Mouse (Mus musculus) midbrain, embryonic 12.5 days (tissue): ENCODE measurements around the gene Cbx6. TPM values are rescaled to one million over a fixed set of nuclear protein-coding genes. Genes with fewer than 3 reads are reported as not detected.

Experiments
- ATAC-seq: fragments of 200-750 bp; cut with Nextera tagmentation; 2 replicates; pipeline ENCODE4 v1.8.0; 2017; ENCODE audit warnings: low read depth, moderate TSS enrichment, moderate library complexity; ENCODE audit not compliant: low FRiP score
- H3K27ac ChIP-seq: fragments of 300-500 bp; sonication (generic); replicated peaks from 2 replicates; pipeline ENCODE4 v1.5.1; 2016; ENCODE audit warnings: mild to moderate bottlenecking
- H3K27me3 ChIP-seq: fragments of 300-500 bp; sonication (generic); 2 replicates; pipeline ENCODE4 v1.6.1; 2016; ENCODE audit warnings: mild to moderate bottlenecking
- H3K36me3 ChIP-seq: fragments of 300-500 bp; sonication (generic); 2 replicates; pipeline ENCODE4 v1.6.1; 2016
- H3K4me1 ChIP-seq: fragments of 300-500 bp; sonication (generic); 2 replicates; pipeline ENCODE4 v1.6.1; 2016
- H3K4me2 ChIP-seq: fragments of 300-500 bp; sonication (generic); replicated peaks from 2 replicates; pipeline ENCODE4 v1.6.1; 2016; ENCODE audit warnings: mild to moderate bottlenecking, moderate library complexity
- H3K4me3 ChIP-seq: fragments of 300-500 bp; sonication (generic); 2 replicates; pipeline ENCODE4 v1.5.1; 2016; ENCODE audit warnings: mild to moderate bottlenecking
- H3K9ac ChIP-seq: fragments of 300-500 bp; sonication (generic); replicated peaks from 2 replicates; pipeline ENCODE4 v1.6.1; 2016; ENCODE audit warnings: mild to moderate bottlenecking, moderate library complexity
- H3K9me3 ChIP-seq: fragments of 300-500 bp; sonication (generic); 2 replicates; pipeline ENCODE4 v1.6.1; 2016; ENCODE audit warnings: mild to moderate bottlenecking
- WGBS: fragments of 180-500 bp; shearing (Covaris S2); methylation state at CpG from one replicate; pipeline ENCODE4 v1.1.7; 2016; 5-methylcytosine and 5-hydroxymethylcytosine counted together
- polyA plus RNA-seq: library from polyadenylated mRNA; unstranded; fragments of >200 nt; fragmentation: Nextera tagmentation; extraction: Ambion mirVana; gene quantifications from 2 replicates; pipeline ENCODE4 v1.2.1, GENCODE M21; 2016

The Cbx6 gene
- polyA plus RNA-seq, 1 experiment from 2014 or later: 45.7 TPM

DNA sequence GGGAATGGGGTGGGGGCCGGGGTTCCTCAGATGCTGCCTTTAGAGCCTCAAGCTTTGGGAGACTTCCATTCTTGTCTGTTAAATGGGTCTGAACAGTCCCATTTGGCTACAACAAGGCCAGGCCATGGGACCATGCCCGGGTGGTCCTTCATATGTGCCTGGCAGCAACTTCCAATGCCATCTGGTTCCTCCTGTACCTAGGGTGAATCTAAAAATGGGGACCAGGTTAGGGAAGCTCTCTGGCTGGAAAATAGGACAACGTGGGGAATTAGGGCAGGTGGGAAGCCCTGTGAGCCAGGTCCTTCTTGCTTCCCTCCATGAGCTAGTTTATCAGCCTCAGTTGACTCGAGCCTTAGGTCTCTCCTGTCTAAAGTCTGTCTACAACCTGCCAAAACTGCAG is 23.5 kb downstream of the Cbx6 start:
- no peak overlapping the region for H3K9ac ChIP-seq
- 70% methylated on average over 4 of the region's 4 CpGs for WGBS
- no peaks in the 10 kb centered on the region for H3K9me3 ChIP-seq
- no peak overlapping the region for H3K27ac ChIP-seq
- ATAC-seq: no peak
- H3K4me2 ChIP-seq: no peak overlapping the region
- no peaks in the 10 kb centered on the region for H3K36me3 ChIP-seq
- H3K27me3 ChIP-seq: peaks cover 65% of the 10 kb centered on the region
- no peak overlapping the region for H3K4me3 ChIP-seq
- H3K4me1 ChIP-seq: peaks cover 11% of the 10 kb centered on the region; the same call in 1 of the 2 replicates

DNA sequence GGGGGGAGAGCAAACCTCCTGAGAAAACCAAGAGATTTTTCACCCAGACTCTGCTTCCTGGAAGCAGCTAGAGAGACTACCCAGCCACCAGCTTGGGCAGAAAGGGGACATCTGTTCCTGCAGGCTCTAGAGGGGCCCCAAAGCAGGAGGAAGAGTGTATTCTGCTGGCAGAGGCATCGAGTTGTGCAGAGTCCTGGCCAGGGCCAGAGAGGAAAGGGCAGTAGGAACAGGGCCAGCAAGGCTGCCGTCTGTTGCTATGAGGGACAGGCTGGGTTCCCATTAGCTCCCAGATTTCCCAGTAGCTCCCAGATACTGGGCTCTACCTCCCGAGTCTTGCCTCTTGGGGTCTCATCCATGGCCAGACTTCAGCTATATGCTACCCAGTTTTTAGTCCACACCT is 24.4 kb downstream of the Cbx6 start:
- no peaks in the 10 kb centered on the region for H3K36me3 ChIP-seq
- H3K9me3 ChIP-seq: no peaks in the 10 kb centered on the region
- H3K9ac ChIP-seq: no peak overlapping the region
- H3K4me3 ChIP-seq: no peak overlapping the region
- 57% methylated on average over 3 of the region's 3 CpGs for WGBS
- H3K4me1 ChIP-seq: peaks cover 3% of the 10 kb centered on the region; the same call in 1 of the 2 replicates
- no peak overlapping the region for H3K27ac ChIP-seq
- H3K4me2 ChIP-seq: no peak overlapping the region
- H3K27me3 ChIP-seq: peaks cover 74% of the 10 kb centered on the region
- no peak for ATAC-seq

DNA sequence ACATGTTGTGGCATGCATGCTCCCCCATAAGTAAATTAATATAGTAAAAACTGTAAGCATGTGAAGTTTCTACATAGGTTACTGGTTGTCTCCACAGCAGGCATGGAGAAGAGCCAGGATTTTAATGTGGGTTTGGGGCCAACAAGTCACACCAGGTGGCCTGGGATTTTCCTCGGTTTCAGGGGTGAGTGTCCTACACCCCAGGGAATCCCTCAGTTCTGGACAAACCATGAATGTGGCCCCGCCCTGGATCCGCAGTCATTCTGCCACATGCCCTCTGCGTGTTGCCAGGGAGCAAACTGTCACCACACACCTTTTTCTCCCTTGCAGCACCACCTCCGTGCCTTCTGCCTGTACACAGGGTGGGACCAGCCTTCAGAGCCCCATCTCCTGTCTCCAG is 25.8 kb downstream of the Cbx6 start:
- H3K27me3 ChIP-seq: peaks cover 79% of the 10 kb centered on the region

DNA sequence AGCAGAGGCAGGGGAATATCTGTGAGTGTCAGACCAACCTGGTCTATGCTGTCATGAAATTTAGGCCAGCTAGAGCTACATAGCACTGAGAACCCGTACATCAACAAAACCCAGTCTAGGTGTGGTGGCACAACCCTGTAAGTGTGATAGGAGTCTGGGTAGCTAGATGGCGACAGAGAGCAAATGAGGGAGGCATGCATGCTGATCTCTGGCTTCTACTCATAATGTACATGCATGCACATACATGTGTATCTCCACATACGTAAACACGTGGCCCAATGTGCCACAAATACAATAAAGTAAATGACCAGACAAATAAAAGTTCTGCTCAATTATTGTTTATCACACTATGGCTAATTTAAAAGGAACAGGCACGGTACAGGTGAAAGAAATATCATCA is 26.4 kb downstream of the Cbx6 start:
- Histone ChIP-seq H3K36me3 (no peaks in the 10 kb centered on the region), H3K27me3 (peaks cover 84% of the 10 kb centered on the region), H3K4me1 (peaks cover 15% of the 10 kb centered on the region), H3K27ac (no peak overlapping the region), H3K9ac (no peak overlapping the region), H3K4me3 (no peak overlapping the region), H3K4me2 (no peak overlapping the region), H3K9me3 (no peaks in the 10 kb centered on the region)
- WGBS: 32% methylated on average over 5 of the region's 5 CpGs
- no peak for ATAC-seq

More for the DNA sequence above, 25.8 kb downstream of the Cbx6 start:
- Histone ChIP-seq H3K36me3 (no peaks in the 10 kb centered on the region), H3K9ac (no peak overlapping the region), H3K9me3 (no peaks in the 10 kb centered on the region), H3K4me1 (peaks cover 10% of the 10 kb centered on the region), H3K4me3 (no peak overlapping the region), H3K27ac (no peak overlapping the region), H3K4me2 (no peak overlapping the region)
- WGBS: 59% methylated on average over 5 of the region's 5 CpGs
- no peak for ATAC-seq

DNA sequence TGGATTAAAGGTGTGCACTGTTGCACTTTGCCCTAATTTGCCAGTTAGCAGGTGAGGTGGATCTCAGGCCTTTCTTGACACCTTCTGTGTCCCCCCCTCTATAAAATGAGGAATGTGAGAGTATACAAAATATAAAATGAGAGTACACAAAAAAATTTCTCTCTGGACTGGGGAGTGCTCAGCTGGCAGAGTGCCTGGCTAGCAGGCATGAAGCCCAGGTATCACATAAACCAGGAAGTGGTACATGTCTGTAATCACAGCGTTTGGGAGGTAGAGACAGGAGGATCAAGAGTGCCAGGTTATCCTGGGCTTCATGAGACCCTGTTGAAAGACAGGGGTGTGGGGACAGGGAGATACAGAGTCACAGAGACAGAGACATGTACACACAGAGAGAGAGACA is 27.4 kb downstream of the Cbx6 start:
- no peaks in the 10 kb centered on the region for H3K9me3 ChIP-seq
- H3K9ac ChIP-seq: no peak overlapping the region
- H3K4me1 ChIP-seq: peaks cover 15% of the 10 kb centered on the region
- ATAC-seq: no peak
- no peak overlapping the region for H3K4me3 ChIP-seq
- H3K4me2 ChIP-seq: no peak overlapping the region
- no peaks in the 10 kb centered on the region for H3K36me3 ChIP-seq
- no peak overlapping the region for H3K27ac ChIP-seq
- WGBS: 59% methylated on average over 1 of the region's 1 CpGs
- peaks cover 91% of the 10 kb centered on the region for H3K27me3 ChIP-seq

DNA sequence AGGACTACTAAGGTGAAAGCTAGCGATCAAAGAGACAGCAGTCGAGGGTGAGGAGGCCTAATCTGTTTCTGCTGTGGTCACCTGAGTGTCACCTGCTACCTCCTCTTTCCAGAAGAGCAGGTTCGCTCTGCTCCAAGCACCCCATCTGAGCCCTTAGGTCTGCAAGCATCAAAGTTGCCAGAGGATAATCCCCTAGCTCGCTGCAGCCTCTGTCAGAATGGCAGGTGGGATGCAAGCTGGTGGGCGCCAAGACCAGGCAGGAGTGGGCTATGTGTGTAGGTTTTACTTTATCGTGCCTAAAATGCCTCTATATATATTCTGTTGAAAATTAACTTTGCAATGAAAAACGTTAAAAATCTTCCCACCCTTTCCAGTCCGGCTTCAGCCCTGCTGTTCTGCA is 29.2 kb downstream of the Cbx6 start:
- no peak for ATAC-seq
- Histone ChIP-seq H3K4me2 (peak overlapping the region; percentile 73), H3K27me3 (peaks cover 91% of the 10 kb centered on the region), H3K4me3 (peak overlapping the region; percentile 64), H3K9ac (peak overlapping the region; percentile 72; the same call in 1 of the 2 replicates), H3K4me1 (peaks cover 15% of the 10 kb centered on the region), H3K36me3 (no peaks in the 10 kb centered on the region), H3K27ac (peak overlapping the region; percentile 75; the same call in 1 of the 2 replicates), H3K9me3 (no peaks in the 10 kb centered on the region)
- 23% methylated on average over 8 of the region's 8 CpGs for WGBS

DNA sequence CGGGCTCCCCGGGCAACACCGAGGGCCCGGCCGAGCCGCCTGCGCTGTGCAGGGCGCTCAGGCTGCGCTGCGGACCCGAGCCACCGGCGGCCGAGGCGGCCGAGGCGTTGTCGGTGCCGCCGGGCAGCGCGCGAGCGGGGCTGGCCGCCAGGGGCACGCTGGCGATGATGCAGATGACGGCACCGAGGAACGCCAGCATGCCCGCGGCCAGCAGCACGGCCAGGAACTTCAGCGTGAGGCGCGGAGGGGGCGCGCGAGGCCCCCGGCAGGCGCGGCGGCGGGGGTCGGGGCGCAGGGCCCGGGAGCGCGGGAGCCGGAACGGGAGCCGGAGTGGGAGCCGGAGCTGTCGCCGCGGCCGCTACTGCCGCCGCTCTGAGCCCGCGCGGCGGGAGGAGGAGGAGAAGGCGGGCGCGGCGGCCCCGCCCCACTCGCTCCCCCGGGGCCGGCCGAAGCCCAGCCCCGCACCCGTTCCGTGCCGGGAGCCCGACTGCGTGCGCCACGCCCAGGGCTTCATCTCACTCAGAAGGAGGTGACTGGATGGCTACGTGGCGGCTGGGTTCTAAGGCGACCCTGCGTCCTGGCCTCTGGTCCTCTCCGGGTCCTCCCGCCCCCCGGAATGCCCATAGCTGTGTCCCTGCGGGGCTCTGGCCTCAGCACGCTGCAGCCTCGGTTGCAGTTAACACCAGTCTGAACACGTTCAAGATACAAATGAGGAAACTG is 30.0 kb downstream of the Cbx6 start, which contains the start of gene Nptxr:
Gene Nptxr (minus strand): TSS at position 415 of the 720 bp plus-strand sequence.
- peak within 1 kb of the TSS; percentile 72 for H3K9ac ChIP-seq
- peaks cover 15% of the 10 kb centered on the region for H3K4me1 ChIP-seq
- H3K36me3 ChIP-seq: no peaks in the 10 kb centered on the region
- under 1% methylated on average over 56 of the region's 91 CpGs for whole genome bisulfite sequencing
- H3K4me3 ChIP-seq: peak within 1 kb of the TSS; percentile 64
- H3K27me3 ChIP-seq: peaks cover 84% of the 10 kb centered on the region
- H3K9me3 ChIP-seq: no peaks in the 10 kb centered on the region
- peak within 1 kb of the TSS; percentile 75 for H3K27ac ChIP-seq
- peak; percentile 83 for ATAC-seq
- peak within 1 kb of the TSS; percentile 73 for H3K4me2 ChIP-seq

DNA sequence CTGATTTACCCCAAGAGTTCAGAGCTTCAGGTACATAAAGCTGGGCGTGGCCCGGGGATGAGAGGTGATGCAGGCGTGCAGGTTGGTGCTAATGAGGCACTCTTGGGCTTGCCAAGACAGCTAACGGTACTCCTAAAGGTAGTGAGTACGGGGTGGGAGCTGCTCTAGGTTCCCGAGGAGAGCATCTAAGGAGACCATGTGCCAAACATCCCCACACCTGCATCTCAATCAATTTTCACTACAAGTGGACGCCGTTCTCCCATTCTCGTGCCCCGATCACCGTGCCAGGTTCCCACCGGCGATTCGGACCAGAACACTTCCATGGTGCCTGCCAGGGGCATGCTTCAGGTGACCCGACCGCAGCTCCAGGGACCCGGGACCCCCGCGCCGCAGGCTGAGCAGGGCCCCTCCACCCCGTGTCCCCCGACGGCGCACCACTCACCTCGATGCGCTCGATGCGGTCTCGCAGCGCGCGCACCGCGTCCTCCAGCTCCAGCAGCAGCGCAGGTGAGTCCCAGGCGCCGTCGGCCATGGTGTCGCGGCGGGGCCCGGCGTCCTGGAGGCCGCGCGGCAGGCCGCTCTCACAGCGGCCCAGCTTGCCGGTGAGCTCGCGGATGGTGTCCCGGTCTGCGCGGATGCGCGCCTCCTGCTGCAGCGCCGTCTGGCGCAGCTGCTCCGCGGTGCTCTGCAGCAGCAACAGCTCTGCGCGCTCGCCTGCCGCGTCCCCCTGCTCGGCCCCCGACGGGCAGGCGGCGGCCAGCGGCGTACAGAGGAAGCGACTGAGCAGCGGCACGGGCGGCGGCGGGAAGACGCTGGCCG is 30.7 kb downstream of the Cbx6 start:
- H3K9ac ChIP-seq: peak overlapping the region; percentile 72
- H3K9me3 ChIP-seq: no peaks in the 10 kb centered on the region
- WGBS: 4% methylated on average over 81 of the region's 81 CpGs
- H3K4me3 ChIP-seq: peak overlapping the region; percentile 64
- H3K36me3 ChIP-seq: no peaks in the 10 kb centered on the region
- peak overlapping the region; percentile 73 for H3K4me2 ChIP-seq
- H3K27ac ChIP-seq: peak overlapping the region; percentile 75
- ATAC-seq: peak; percentile 65
- H3K27me3 ChIP-seq: peaks cover 76% of the 10 kb centered on the region
- peaks cover 15% of the 10 kb centered on the region for H3K4me1 ChIP-seq

DNA sequence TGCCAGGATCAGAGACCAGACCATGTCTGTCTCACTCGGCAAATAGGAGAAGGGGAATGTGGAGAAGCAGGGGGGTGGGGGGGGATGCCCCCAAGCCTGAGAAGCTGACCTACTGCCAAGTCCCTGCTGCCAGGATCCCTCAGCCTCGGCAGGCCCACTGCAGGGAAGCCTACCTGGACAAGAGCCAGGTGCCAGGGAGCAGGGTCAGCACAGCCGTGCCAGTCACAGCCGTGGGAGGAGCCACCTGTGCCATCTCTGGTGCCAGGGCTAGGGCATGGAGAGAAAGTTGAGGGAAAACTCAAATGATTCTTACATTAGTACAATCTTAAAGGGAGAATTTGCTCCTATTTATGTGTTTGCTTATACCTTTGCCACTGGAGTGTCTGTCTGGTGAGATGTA is 32.2 kb downstream of the Cbx6 start:
- H3K4me3 ChIP-seq: no peak overlapping the region
- H3K4me1 ChIP-seq: peaks cover 15% of the 10 kb centered on the region
- WGBS: 67% methylated on average over 4 of the region's 4 CpGs
- H3K9me3 ChIP-seq: no peaks in the 10 kb centered on the region
- ATAC-seq: no peak
- H3K4me2 ChIP-seq: no peak overlapping the region
- no peaks in the 10 kb centered on the region for H3K36me3 ChIP-seq
- no peak overlapping the region for H3K27ac ChIP-seq
- peaks cover 68% of the 10 kb centered on the region for H3K27me3 ChIP-seq
- no peak overlapping the region for H3K9ac ChIP-seq

DNA sequence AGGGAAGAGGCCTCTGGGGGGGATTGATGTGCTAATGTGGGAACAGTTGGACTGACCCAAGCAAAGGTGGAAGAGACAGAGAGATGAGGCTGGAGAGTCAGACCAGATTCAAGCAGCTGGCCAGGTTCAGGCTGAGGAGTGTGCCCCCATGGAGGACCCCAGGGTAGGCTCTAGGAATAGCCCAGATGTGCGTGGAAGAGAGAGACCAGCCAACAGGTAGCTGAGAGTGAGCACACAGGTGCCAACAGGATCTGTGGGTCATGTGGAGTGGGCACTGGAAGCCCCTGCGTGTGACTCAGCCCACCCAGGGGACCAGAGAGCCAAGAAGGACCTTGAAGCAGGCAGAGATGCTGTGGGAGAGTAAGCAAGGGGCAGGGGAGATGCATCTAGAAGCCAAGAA is 32.8 kb downstream of the Cbx6 start:
- WGBS: 64% methylated on average over 2 of the region's 2 CpGs
- H3K27ac ChIP-seq: no peak overlapping the region
- H3K4me2 ChIP-seq: no peak overlapping the region
- H3K9me3 ChIP-seq: no peaks in the 10 kb centered on the region
- H3K36me3 ChIP-seq: no peaks in the 10 kb centered on the region
- no peak overlapping the region for H3K4me3 ChIP-seq
- H3K9ac ChIP-seq: no peak overlapping the region
- H3K27me3 ChIP-seq: peaks cover 61% of the 10 kb centered on the region
- peaks cover 15% of the 10 kb centered on the region for H3K4me1 ChIP-seq
- ATAC-seq: no peak

DNA sequence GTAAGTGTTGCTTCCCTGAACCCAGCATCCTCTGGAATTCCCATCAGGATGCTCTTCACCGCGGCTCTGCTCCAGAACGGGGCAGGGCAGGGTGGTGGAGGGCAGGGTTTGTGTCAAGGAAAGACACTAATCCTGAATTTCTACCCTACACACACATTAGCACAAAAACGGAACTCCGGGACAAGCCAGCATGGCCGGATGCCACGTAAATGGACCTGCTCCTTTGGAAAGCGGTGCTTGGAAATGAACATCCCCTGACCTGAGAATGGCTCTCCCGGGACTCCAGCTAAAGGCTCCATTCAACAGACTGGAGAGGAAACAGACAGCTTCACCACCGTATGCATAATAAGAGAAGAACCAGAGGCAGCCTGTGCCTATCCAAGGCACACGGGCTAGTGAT is 33.8 kb downstream of the Cbx6 start:
- H3K4me2 ChIP-seq: no peak overlapping the region
- ATAC-seq: no peak
- WGBS: 68% methylated on average over 11 of the region's 11 CpGs

DNA sequence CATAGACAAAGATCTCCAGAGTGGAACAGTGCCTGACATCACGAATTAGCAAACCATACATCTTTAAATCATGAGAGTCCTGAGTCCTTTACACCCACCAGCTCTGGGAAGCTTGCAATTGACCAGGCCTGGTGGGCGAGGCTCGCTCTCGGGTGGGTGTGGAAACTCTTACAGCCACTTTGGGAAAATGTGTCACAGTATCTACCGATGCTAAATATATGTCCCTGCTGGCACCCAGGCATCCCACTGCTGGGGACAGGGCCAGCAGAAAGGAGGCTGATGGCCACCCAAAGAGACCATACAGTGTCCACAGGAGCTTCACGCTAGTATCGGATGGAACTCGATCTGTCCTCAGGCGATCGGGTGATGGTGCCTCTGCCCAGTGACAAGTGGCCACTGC is 35.9 kb downstream of the Cbx6 start:
- no peaks in the 10 kb centered on the region for H3K36me3 ChIP-seq
- 86% methylated on average over 10 of the region's 10 CpGs for WGBS
- H3K4me2 ChIP-seq: no peak overlapping the region
- no peaks in the 10 kb centered on the region for H3K9me3 ChIP-seq
- ATAC-seq: no peak
- H3K4me3 ChIP-seq: no peak overlapping the region
- no peak overlapping the region for H3K27ac ChIP-seq
- peaks cover 44% of the 10 kb centered on the region for H3K27me3 ChIP-seq
- no peak overlapping the region for H3K9ac ChIP-seq
- peaks cover 4% of the 10 kb centered on the region; the same call in 1 of the 2 replicates for H3K4me1 ChIP-seq

More for the DNA sequence above, 33.8 kb downstream of the Cbx6 start:
- H3K27ac ChIP-seq: no peak overlapping the region
- H3K36me3 ChIP-seq: no peaks in the 10 kb centered on the region
- H3K4me1 ChIP-seq: peaks cover 15% of the 10 kb centered on the region
- H3K4me3 ChIP-seq: no peak overlapping the region
- 0 out of 2 replicates have a peak overlapping the region, but pooled peaks have one; percentile 28 for H3K9ac ChIP-seq
- peaks cover 52% of the 10 kb centered on the region for H3K27me3 ChIP-seq
- no peaks in the 10 kb centered on the region for H3K9me3 ChIP-seq
